Mouse (Mus musculus) cerebellum, adult 2 months (tissue): ENCODE measurements around the gene Hist1h2bf.

Source experiments
- CTCF ChIP-seq: fragments of 200-500 bp; IDR thresholded peaks from 2 replicates; pipeline ENCODE4 v1.5.1; 2011; ENCODE audit warnings: low read depth, mild to moderate bottlenecking, control low read depth, low read length, moderate library complexity, borderline replicate concordance; ENCODE audit not compliant: insufficient read depth
- POLR2A ChIP-seq: fragments of 200-500 bp; IDR thresholded peaks from 2 replicates; pipeline ENCODE4 v1.6.1; 2011; ENCODE audit warnings: low read length, control low read depth, borderline replicate concordance; ENCODE audit not compliant: insufficient read depth

- no peak for TF ChIP-seq CTCF
- TF ChIP-seq POLR2A: no peak
Measured at GRCm38 (mm10) chr13:23592614-23593013, 18.6 kb upstream of the Hist1h2bf start.
